Mouse (Mus musculus): Measurements from ENCODE around the gene Hes1.

GRCm38 (mm10) chr16:30105476-30105875, 41.3 kb downstream of the Hes1 start:
- no peak for TF ChIP-seq CTCF (IDR thresholded peaks at IDR 0.05; ENCODE audit: low read depth, low read length)
- no peak for TF ChIP-seq POLR2A (IDR thresholded peaks at IDR 0.05; ENCODE audit: extremely low read depth, insufficient read depth, low read length)

Measured in liver, adult 2 months (tissue).